Mouse (Mus musculus) kidney, adult 2 months (tissue): ENCODE results near the gene Dagla. TPM values are rescaled to one million over a fixed set of nuclear protein-coding genes. Genes with fewer than 3 reads are reported as not detected.

ENCODE experiments used
- DNase-seq: peaks from one replicate; pipeline ENCODE4 v3.0.0; 2021
- H3K27ac ChIP-seq: fragments of 200-500 bp; 2 replicates; pipeline ENCODE4 v1.5.1; 2012; ENCODE audit warnings: low read depth, low read length, control low read depth, inconsistent platforms; ENCODE audit not compliant: insufficient read depth
- H3K27me3 ChIP-seq: fragments of 200-500 bp; replicated peaks from 2 replicates; pipeline ENCODE4 v1.6.1; 2012; ENCODE audit warnings: mild to moderate bottlenecking, moderate library complexity, low read length, inconsistent platforms; ENCODE audit not compliant: control insufficient read depth, insufficient read depth
- H3K36me3 ChIP-seq: fragments of 200-500 bp; 2 replicates; pipeline ENCODE4 v1.6.1; 2012; ENCODE audit warnings: mild to moderate bottlenecking, moderate library complexity, low read length, inconsistent platforms; ENCODE audit not compliant: control insufficient read depth, insufficient read depth
- H3K4me1 ChIP-seq: fragments of 200-500 bp; 2 replicates; pipeline ENCODE4 v1.6.1; 2011; ENCODE audit warnings: low read length; ENCODE audit not compliant: control insufficient read depth, insufficient read depth
- H3K4me3 ChIP-seq: fragments of 200-500 bp; 2 replicates; pipeline ENCODE4 v1.5.1; 2011; ENCODE audit warnings: mild to moderate bottlenecking, low read depth, low read length, control low read depth; ENCODE audit not compliant: insufficient read depth
- CTCF ChIP-seq: fragments of 200-500 bp; conservative IDR thresholded peaks from 2 replicates; pipeline ENCODE4 v1.5.1; 2011; ENCODE audit warnings: low read depth, mild to moderate bottlenecking, control low read depth, low read length, moderate library complexity, mixed read lengths; ENCODE audit not compliant: insufficient read depth, insufficient read length
- POLR2A ChIP-seq: fragments of 200-500 bp; IDR thresholded peaks from one replicate; pipeline ENCODE4 v1.6.1; 2011; ENCODE audit warnings: low read depth, low read length, control low read depth
- WGBS: fragments of 180-500 bp; shearing (Covaris S2); methylation state at CpG from one replicate; pipeline ENCODE4 v1.1.7; 2018; 5-methylcytosine and 5-hydroxymethylcytosine counted together
- polyA plus RNA-seq: library from polyadenylated mRNA; depleted of rRNA; stranded (reverse); fragments of >200 nt; gene quantifications from 2 replicates; pipeline ENCODE4 v1.2.3, GENCODE M21; 2012

Dagla gene
- polyA plus RNA-seq, 1 experiment = 7.0 TPM

DNA sequence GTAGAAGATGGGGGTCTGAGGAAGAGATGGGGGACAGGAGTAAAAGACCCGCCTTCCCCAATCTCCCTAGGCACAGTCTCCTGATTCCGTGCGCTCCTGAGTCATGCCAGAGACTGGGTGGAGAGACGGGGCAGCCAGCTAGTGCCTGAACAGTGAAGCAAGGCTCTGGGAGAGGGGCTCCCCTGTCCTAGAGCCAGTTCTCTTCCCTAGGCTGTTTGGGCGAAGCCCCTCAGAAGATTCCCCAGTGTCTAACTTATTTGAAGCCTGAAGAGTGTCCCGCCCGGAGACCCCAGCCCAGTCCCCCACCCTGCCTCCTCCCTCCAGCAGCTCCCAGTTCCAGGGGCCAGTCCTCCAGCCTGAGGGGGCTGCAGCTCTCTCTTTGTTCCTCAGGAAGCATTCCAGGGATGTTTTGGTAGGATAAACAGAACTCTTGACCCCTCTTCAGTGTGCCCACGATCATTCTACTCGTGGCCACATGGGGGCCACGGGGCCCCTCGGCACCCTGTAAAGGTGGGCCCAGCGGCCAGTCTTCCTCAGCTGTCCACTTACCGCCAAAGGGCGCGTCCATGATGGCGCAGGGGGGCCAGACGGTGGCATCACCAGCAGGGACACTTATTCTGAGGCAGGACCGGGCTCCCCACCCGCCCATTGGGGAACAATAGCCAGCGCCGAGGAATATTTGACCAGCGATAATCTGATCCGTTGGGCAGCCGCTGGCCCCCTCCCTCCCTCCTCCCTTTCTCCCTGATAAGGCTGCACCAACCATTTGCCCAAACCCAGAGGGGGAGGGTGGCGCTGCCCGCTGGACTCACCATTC lies 79.8 kb downstream of the Dagla start:
- Histone ChIP-seq H3K36me3 (no peaks in the 10 kb centered on the region), H3K27ac (no peak overlapping the region), H3K27me3 (no peaks in the 10 kb centered on the region), H3K4me1 (no peaks in the 10 kb centered on the region), H3K4me3 (no peak overlapping the region)
- 48% methylated on average over 26 of the region's 26 CpGs for WGBS
- TF ChIP-seq CTCF (no peak), POLR2A (no peak)
- DNase-seq = no peak

DNA sequence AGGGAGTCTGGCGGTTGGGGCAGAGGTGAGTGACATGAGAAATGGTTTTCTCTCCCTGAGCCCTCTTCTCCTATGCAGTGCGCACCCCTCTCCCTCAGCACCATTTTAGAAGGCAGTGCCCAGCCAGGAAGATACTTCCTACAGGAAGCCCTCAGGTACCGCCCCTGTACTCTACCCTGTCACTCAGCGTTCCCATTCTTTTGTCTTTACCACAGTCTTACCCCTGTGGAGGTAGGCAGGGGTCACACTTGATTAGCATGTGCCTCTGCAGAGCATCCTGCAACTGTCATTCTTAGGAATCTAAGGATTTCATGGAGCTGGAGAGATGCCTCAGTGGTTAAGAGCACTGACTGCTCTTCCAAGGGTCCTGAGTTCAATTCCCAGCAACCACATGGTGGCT lies 81.1 kb downstream of the Dagla start:
- Histone ChIP-seq H3K27ac (no peak overlapping the region), H3K27me3 (no peaks in the 10 kb centered on the region), H3K4me1 (no peaks in the 10 kb centered on the region), H3K36me3 (no peaks in the 10 kb centered on the region), H3K4me3 (no peak overlapping the region)
- DNase-seq = no peak
- 84% methylated on average over 4 of the region's 4 CpGs for WGBS
- TF ChIP-seq CTCF (no peak), POLR2A (no peak)

GRCm38 (mm10) chr19:10222656-10223055 lies 82.0 kb downstream of the Dagla start:
- H3K27me3 ChIP-seq = no peaks in the 10 kb centered on the region
- H3K27ac ChIP-seq = no peak overlapping the region
- no peak overlapping the region for H3K4me3 ChIP-seq
- WGBS = 39% methylated on average over 8 of the region's 8 CpGs
- TF ChIP-seq POLR2A (no peak), CTCF (no peak)
- no peaks in the 10 kb centered on the region for H3K36me3 ChIP-seq
- DNase-seq = no peak
- H3K4me1 ChIP-seq = no peaks in the 10 kb centered on the region

GRCm38 (mm10) chr19:10221585-10221984 lies 83.1 kb downstream of the Dagla start:
- DNase-seq = no peak
- Histone ChIP-seq H3K4me3 (no peak overlapping the region), H3K27me3 (no peaks in the 10 kb centered on the region), H3K4me1 (no peaks in the 10 kb centered on the region), H3K27ac (no peak overlapping the region), H3K36me3 (no peaks in the 10 kb centered on the region)
- TF ChIP-seq POLR2A (no peak), CTCF (no peak)
- WGBS = 43% methylated on average over 4 of the region's 4 CpGs

GRCm38 (mm10) chr19:10219593-10219992 lies 85.1 kb downstream of the Dagla start:
- no peaks in the 10 kb centered on the region for H3K27me3 ChIP-seq
- no peaks in the 10 kb centered on the region for H3K4me1 ChIP-seq
- no peaks in the 10 kb centered on the region for H3K36me3 ChIP-seq
- WGBS = 68% methylated on average over 6 of the region's 6 CpGs
- no peak overlapping the region for H3K4me3 ChIP-seq
- TF ChIP-seq POLR2A (no peak), CTCF (no peak)
- DNase-seq = no peak
- H3K27ac ChIP-seq = no peak overlapping the region

DNA sequence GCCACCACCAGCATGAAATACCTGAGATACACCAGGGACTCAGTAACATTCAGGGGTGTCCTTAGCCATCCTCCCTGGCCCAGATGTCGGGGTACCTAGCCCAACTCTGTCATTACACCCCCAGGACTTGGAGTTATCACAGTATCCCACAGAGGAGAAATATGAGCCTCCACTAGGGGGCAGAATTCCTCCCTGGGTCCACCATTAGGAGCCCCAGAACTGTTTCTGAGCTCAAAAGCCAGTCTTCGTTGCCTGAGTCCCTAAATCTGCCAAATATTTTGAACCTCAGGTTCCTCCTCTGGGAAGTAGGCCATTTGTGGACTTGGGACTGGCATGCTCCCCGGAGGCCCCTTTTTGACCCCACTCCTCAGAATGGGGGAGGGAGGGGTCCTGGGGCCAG lies 85.6 kb downstream of the Dagla start:
- WGBS = 43% methylated on average over 3 of the region's 3 CpGs
- Histone ChIP-seq H3K4me1 (no peaks in the 10 kb centered on the region), H3K36me3 (no peaks in the 10 kb centered on the region), H3K4me3 (no peak overlapping the region), H3K27ac (no peak overlapping the region), H3K27me3 (no peaks in the 10 kb centered on the region)
- TF ChIP-seq CTCF = peak; percentile 61
- TF ChIP-seq POLR2A = no peak
- DNase-seq = peak; percentile 52

DNA sequence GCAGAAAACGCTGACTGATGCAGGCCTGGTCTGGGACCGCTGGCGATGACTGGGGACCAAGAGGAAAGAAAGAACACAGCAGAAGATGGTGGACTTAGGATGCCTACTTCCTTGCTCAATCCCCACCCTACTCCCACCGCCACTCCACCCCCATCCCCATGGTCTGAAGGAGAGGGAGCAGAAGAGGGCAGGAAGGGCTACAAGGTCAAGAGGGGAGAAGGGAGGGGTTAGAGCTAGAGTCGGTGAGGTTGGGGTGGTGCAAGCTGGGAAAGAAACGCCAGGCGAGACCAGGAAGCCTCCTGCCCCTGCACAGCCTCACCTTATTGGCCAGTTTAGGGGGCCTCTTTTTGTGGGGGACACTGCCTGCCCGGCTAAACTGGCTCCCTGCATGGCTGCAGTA lies 88.6 kb downstream of the Dagla start:
- no peak for DNase-seq
- Histone ChIP-seq H3K27ac (no peak overlapping the region), H3K4me3 (no peak overlapping the region), H3K27me3 (no peaks in the 10 kb centered on the region), H3K4me1 (no peaks in the 10 kb centered on the region), H3K36me3 (no peaks in the 10 kb centered on the region)
- TF ChIP-seq CTCF = no peak
- TF ChIP-seq POLR2A = no peak
- WGBS = 62% methylated on average over 8 of the region's 8 CpGs
